Mouse (Mus musculus): ENCODE measurements around the gene Gm20388.

- TF ChIP-seq POLR2A (IDR thresholded peaks at IDR 0.05; ENCODE audit: insufficient read depth, low read depth, low read length) (no peak), CTCF (IDR thresholded peaks at IDR 0.05; ENCODE audit: insufficient read depth, low read depth, low read length) (no peak)
Observed at GRCm38 (mm10) chr8:123786644-123787043, 3876.0 kb downstream of the Gm20388 start.

Measured in olfactory bulb, adult 2 months (tissue).